Mouse (Mus musculus) right cerebral cortex, adult 18-20 months (tissue): Measurements from ENCODE around the gene Sdhaf4.
"Not testable (repeated sequence)": the region's sequence is repeated elsewhere in the genome, so short reads cannot be mapped to it uniquely, and the experiment has no call there.

ENCODE experiments used
- DNase-seq: peaks from one replicate; pipeline ENCODE4 v3.0.0; 2022; ENCODE audit warnings: mixed read lengths

Sdhaf4 gene

DNA sequence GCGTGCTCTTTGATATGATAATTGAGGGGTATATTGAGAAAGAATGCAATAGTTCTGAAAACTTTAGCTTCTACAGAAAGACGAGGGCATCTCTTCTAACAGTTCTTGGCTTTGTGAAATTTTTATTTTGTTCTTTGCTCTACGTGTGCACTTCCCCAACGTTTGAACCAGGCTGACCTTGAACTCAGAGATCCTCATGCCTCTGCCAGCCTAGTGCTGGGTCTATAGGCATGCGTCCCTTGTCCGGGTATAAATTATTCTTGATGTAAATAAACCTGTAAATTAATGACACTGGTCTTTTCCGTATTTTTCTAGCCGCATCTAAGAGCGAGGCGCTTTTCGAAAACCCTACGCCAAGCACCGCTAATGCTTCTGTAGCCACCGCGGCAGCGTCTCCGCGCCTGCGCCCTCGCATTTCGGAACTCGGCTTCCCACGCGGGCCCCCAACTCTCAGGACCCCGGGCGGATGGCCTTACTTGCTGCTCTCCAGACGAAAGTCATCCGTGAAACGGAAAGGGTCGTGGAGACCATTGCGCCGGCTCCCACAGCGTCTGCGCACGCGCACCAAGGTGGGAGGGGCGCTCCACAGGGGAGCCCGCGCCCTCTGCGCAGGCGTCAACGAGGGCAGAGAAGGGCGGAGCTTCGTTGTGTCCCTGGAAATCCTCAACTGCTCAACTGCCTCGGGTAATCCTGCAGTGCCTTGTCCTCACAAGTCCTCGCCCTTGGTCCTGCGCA, at the start of gene Sdhaf4:
Gene Sdhaf4, minus strand, starts transcription at position 587 of the 735 bp plus-strand sequence.
- DNase-seq: peak; percentile 93

DNA sequence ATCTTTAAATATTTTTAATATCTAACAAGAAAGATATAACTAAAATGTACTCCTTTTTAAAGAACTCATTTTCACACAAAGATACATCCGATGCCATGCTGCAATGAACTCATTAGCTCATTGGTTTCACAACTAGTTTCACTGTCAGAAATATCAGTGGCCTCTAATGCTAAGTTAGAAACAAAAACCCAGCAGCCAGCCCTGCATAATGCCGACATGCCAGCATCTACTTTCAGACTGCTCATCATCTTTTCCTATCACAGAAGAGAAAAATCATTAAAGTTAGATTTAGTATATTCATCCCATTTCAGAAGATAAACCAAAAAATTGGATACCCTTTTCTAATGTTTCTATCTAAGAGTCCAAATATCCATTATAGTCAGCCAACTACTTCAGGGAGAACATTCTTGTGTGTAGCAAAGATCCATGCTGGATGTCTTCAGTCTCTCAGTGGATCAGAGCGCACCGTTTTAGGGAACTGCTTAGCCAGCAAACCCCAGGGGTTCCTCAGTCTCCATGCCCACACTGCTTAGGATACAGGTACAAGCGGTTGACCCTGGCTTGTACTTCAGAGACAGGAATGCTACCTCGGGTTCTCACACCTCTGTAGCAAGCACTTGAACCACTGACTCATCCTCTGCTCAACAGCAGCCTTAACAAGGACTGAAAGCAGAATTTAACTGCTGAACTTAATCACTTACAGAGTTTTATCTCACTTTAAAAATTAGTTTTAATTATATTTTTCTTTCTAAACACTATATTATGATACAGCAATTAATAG, 41.5 kb upstream of the Sdhaf4 start:
- DNase-seq: no peak

DNA sequence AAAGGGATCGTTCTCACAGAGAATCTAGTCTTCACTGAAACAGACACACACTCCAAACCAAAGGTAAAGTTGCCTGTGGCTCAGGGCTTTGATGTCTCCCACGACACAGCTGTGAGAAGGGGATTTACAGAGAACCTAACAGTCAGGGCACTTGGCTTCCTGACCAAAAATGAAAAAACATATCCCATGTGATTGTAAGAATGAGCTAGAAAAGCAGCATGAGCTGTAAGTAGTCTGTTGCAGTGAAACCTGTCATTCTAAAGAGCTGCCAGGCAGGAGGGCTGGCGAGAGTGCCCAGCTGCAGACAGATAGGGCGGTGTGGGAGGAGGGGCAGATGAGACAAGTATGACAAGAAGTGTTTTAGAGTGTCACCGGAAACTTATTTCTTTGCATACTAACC, 40.2 kb upstream of the Sdhaf4 start:
- DNase-seq: no peak

DNA sequence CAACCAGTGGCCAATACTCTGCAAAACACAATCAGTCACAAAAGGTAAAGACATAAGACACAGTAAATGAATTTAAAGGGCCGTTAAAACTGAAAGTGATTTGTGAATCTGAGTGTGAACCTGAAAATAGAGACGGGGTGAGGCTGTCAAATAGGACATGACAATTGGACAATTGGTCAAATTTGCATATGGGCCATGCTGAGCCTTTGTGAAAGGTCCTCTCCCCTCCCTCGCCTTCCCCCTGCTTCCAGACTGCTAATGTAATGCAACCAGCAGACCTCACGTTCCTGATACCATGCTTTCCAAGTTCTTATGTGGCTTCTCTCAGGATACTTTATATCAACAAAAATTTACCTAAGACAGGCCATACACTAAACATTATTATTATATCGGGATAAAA, 37.6 kb upstream of the Sdhaf4 start:
- no peak for DNase-seq

DNA sequence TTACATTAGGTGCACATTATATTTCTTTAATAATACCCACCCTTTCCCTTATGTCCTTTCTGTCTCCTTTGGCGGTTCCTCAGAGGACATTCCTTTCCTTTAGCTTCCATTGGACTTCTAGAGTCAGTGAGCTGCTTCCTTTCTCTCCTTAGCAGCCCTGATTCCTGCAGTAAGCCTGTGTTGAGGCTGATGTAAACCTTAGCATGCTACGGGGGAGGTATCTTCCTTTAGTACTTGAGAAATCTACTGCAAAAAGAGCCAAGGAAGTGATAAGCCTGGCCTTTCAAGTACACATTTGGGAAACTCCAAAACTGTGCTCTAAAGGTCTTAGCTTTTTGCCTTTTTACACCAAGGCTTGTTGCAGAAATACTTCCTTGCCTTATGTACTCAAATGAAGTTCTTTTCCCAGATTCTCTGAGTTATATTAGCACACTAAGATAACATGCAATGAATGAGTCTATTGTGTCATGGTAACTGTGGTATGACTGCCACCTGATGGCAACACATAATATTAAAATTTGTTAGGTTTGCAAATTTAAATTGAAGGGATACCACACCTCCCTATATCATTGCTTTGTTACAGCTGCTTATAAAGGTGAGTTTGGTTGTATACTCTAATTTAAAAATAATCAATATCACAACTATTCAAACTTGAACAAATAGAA, 28.4 kb upstream of the Sdhaf4 start:
- DNase-seq: no peak

DNA sequence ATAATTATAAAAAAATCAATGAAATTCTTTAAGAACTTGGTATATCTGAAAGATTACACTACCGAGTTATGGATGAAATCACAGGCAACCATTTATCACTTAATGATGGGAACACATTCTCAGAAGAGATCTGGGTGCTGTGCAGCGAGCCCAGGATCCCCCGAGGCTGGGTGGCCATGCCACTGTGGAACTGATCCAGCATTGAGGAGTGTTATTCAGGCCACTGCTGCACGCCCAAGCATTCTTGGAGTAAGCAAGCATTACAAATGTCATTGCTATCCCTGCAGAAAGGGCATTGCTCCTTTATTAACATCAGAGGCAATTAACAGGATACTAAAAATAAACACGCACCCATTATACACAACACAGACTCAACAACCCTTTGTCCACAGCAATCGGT, 5.4 kb upstream of the Sdhaf4 start:
- no peak for DNase-seq

DNA sequence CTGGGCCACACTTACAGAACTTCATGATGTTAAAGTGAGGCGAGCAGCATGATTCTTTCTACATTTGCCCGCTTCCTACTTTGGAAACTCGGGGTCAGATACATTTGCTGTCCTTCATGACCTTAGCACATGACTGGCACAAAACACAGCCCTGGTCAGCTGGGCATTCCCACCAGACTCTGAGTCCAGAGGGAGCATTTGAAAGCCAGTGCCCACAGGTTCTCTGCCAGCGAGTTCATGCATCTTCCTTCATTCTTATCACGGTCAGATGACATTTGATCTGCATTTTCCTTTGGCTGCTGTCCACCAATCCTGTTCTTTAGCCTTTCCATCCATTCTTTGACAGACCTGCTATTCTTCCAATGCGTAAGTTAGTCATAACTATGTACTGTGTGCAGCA, 4.6 kb upstream of the Sdhaf4 start:
- no peak for DNase-seq

DNA sequence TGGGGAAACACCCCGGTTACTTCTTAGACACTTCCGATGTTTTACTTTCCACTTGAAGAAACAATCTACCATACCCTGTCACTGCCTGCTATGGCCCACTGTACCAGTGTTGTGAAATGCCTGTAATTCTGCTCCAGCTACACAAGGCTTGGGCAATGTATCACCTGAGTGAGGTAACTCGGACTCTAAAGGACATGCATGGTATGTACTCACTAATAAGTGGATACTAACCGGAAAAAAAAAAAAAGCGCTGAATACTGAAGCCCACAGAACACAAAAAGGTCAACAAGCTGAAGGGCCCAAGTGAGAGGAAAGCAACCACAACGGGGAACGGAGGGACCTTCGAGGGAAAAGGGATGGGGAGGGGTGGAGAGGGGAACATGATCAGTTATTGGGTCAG, 2.2 kb upstream of the Sdhaf4 start:
- no peak for DNase-seq

DNA sequence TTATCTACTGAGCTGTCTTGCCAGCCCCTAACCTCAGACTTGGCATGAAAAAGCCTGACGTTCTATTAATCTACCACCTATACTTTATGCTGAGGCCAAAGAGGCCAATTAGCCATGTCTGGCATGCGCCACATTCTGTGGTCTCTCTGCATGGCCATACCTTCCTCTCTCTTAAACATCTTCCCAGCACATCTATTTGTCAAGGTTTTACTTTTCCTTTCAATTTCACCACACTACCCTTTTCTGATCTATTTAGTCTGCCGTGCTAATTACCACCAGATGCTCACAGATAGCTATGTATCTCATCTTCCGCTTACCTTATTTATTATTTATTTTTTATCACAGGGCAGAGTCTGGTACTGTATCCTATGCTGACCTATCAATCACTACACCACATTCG, 6.1 kb downstream of the Sdhaf4 start:
- DNase-seq: no peak

DNA sequence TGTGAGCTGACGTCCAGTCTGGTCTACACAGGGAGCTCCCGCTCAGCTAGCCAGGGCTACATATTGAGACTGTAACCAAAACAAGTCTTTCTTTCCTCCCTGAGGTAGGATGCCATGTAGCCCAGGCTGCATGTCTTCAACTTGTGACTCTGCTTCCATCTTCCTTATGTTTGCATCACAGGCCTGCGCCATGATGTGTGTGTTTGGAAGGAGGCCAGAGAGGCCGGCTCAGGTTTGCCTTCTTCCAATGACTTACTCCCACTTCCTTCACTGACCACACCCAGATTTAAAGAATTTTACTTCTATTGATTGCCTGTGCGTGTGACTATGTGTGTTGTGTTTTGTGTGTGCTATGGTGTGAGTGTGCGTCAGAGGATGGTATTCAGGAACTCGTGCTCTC, 6.6 kb downstream of the Sdhaf4 start:
- no peak for DNase-seq

DNA sequence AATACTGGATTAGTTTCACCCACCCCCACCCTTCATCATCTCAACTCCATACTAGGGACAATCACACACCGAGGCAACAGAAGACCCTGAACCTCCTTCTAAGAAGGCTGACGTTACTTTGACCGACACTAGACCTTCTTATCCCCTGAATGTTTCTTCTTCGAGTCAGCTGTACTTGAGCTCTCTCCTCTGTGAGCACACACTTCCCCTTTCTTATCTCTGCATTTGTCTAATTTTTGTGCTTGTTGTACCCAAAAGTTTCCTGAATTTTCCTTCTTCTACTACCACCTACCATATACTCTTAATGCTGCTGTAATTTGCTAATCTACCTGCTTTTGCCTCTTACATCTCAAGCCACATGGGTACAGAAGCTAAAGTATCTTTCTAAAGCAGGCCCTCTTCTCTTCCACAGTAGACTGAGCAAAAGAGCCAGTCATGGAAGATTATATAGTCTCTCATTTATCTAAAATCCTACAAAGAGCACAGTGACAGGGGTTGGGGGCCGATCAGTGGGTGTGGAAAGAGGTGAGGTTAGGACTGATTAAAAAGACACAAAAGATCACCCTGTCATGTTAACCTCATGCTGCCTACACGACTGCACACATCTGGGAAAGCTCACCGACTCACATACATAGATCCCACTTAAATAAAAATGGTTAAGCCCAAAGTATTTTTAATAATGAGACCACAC, 7.2 kb downstream of the Sdhaf4 start:
- DNase-seq: no peak

DNA sequence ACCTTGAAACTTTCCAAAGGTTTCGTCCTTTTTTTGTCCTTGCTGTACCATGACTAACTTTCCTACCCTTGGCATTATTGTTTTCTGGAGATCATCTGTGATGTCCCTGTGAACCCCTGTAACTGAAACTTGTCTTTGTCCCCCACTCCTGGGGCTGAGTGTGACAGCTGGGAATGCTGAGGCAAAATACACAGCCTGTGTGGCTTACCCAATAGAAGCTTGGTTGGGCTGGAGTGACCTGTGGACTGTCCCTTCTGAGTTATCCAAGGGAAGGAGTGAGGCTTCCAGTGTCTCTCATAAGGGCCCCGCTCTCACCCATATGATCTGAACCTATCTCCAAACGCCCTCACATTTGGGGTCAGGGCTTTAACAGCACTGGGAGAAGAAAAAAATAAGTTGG, 8.0 kb downstream of the Sdhaf4 start:
- DNase-seq: no peak

DNA sequence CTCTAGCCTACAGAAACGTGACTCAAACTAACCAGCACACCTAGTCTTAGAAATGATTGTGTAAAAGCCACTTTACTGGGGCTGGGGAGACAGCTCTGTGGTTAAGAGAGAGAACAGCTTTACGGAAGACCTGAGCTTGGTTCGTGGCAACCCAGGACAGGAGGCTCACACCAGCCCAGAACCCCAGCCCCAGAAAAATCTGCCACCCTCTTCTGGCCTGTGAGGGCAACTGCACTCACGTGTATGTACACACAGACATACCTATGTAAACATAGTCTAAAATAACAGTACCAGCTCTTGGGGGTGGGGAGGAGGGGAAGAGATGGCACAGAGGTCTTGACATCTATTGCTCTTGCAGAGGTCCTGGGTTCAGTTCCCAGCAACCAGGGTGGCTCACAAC, 10.0 kb downstream of the Sdhaf4 start:
- DNase-seq: no peak

DNA sequence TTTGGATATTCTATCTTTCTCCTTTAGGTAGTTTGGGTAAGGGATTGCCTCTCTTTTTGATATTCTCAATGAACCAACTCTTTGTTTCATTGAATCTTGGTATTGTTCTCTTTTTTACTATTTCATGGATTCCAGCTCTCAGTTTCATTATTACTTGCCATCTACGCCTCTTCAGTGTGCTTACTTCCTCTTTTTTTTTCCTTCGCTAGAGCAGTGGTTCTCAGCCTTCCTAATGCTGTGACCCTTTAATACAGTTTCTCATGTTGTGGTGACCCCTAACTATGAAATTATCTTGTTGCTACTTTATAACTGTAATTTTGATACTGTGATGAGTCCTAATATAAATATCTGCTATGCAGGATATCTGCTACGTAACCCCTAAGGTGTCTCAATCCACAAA, 22.3 kb downstream of the Sdhaf4 start:
- no peak for DNase-seq

DNA sequence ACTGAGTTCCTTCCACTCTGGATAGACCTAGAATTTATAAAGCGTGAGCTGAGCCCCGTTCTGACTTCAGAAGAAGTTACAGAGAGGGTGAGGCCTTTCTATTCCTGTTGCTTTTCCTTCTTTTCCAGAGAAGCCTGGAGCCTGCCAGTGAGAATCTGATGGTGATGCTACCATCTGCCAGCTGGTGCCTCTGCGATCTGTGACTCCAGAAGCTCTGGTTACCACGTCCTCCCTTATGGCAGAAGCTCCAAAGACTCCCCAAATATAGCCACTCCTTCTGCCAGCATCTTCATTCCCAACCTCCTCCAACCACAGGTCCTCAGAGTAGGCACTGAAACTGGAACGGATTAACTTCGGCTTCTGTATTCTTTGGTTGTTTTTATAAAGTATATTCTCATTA, 27.2 kb downstream of the Sdhaf4 start:
- peak; percentile 79 for DNase-seq

DNA sequence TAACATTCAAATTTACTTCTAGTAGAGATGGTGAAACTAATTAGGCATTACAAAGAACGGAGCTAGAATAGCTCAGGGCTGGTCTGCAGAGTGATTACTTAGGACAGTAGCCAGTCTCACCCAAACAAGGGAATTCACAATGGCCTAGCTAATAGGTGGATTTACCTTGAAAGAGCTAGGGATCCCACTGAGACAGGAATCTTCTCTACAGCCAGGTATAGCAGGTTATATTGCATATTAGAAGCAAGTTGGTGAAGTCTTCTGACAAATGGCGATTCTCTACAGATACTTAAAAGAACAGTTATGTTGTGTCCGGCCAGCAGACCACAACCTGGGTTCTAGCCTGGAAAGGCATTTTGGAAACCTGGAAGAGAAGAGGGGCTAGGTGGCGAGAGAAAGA, 34.3 kb downstream of the Sdhaf4 start:
- DNase-seq: not testable (repeated sequence)

DNA sequence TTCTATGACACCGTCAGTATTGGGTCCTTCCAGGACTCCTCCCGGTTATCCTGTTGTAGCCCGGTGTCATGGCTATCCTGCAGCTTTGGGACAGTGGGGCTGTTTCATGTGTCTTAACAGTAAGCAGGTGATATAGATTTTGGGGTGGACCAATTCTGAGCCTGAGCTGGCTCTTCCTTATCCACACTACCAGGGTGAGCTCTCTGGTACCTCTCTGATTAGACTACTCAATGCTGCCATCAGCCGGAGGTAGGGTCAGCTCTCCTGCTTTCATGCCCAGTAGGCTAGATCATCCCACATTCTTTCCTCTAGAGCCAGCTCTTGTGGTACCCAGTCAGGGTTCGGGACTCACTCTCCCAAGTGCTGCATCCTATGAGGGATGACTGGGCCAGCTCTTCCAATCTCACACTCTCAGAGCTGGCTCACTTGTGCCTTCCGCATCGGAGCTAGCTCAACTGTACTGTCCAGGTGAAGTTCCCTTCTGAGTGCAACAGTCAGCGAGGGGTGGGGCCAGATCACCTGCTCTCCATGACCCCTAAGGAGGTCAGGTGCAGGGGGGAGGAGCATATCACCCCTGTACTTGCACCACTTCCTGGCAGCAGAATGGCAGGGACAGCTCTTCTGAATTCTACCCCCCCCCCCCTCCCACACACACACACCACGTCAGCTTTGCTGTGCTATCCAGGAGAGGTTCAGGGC, 37.3 kb downstream of the Sdhaf4 start:
- no peak for DNase-seq

DNA sequence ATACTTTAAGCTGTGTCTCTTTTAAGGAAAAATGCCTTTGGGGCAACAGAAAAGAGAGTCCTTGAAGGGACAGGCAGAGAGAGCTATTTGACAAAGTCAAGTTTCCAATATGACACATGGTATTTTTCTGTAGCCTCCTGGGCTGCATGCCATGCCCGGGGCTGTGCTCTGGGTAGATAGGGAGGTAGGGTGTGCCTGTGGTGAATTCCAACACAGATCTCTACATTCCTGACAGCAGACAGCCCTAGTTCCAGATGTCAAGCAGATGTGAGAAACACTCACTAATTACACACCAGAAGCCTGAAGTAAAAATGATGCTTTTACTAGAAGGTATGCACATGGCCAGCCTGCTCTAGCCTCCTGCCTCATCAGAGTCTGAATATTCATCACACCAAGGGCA, 39.2 kb downstream of the Sdhaf4 start:
- DNase-seq: no peak

DNA sequence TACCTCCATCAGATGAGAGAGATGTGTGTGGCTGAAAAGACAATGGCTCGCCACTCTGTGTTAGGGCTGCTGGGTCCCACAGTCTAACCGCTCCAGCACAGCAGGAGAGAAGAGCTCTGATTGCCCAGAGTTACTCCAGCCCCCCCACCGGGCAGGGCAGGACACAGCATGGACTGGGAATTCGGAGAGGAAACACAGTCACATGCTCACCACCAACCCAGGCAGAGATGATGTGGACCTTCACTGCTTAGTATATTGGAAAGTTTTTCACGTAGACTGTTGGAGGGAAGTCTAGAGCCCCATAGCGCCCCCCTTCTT, 46.1 kb downstream of the Sdhaf4 start:
- DNase-seq: no peak

DNA sequence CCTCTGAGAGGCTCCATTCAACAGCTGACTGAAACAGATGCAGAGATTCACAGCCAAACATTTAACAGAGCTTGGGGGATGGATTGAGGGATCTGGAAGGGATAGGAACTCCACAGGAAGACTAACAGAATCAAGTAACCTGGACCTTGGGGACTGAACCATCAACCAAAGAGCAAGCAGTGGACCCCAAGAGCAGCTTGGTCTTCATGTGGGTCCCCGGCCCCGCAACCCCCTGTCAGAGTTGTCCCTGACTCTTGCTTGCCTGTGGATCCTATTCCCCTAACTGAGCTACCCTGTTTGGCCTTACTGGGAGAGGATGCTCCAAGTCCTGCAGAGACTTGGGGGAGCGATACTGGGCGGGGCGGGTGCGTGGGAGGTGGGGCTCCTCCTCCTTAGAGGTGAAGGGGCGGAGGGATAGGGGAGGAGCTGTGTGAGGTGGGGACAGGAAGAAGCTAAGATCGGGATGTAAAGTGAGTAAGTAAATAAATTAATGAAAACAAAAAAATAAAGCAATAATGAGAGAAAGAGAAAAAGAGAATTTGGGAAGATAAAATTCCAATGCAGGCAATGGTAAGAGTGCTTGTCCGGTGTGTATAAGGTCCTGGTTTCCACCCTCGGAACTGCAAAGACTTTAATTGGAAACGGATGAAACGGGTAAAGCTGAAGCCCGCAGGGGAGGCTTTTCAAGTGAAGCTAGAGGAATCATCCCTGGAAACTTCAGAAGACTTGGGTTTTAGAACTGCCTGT, 46.6 kb downstream of the Sdhaf4 start:
- no peak for DNase-seq

DNA sequence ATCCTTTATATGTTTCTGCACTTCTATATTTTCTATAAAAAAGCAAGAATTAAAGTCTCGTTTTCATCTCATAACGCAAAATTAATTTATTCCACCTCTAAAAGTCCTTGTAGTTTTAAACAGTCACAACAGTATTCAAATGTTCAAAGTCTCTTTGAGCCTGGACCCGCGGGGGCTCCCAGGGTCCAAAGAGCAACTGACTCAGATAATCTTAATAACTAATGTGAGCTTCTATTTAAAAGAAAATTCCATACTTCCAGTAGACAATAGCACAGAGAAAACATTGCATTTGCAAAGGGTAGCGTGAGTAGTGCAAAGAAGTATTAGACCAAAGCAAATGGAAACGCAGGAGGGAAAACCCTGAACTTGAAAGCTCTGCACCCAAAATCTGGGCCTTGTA, 47.4 kb downstream of the Sdhaf4 start:
- DNase-seq: no peak

DNA sequence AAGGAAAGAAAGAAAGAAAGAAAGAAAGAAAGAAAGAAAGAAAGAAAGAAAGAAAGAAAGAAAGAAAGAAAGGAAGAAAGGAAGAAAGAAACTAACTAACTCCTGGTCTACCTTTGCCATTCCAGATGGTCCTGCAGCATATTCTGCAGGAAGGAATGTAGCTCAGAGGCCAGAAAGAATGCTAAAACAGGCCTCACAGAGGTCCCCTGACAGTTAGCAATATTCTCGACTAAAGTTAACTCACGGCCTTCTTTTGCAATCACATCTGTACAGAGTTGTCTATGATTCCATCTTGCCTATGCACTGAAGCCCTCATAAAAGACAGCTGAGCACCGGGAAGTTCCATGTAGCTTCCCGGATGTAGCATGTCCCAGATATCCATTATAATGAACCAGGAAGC, 49.9 kb downstream of the Sdhaf4 start:
- DNase-seq: no peak
